Mouse (Mus musculus): ENCODE measurements around the gene Dpp6. TPM values are rescaled to one million over a fixed set of nuclear protein-coding genes. Genes with fewer than 3 reads are reported as not detected.

The Dpp6 gene
- polyA plus RNA-seq, 1 experiment from 2014 or later = 4.5 TPM

GRCm38 (mm10) chr5:27206213-27206612, 389.2 kb downstream of the Dpp6 start:
- H3K4me2 ChIP-seq (ENCODE audit: low read depth, low read length) = no peak overlapping the region
- H3K4me3 ChIP-seq (ENCODE audit: low read depth, low read length) = no peak overlapping the region
- no peaks in the 10 kb centered on the region for H3K36me3 ChIP-seq (replicated peaks; ENCODE audit: control insufficient read depth, insufficient read depth, low read depth, low read length)
- no peak overlapping the region for H3K9ac ChIP-seq (replicated peaks; ENCODE audit: low read length)
- H3K4me1 ChIP-seq (ENCODE audit: control insufficient read depth, insufficient read depth, low read length) = no peaks in the 10 kb centered on the region
- no peaks in the 10 kb centered on the region for H3K27me3 ChIP-seq (ENCODE audit: control insufficient read depth, insufficient read depth, low read length)
- H3K27ac ChIP-seq (replicated peaks; ENCODE audit: low read depth, low read length) = no peak overlapping the region
- WGBS = 88% methylated on average over 7 of the region's 7 CpGs
- ATAC-seq (replicated peaks; ENCODE audit: insufficient number of reproducible peaks, low FRiP score, low TSS enrichment, low read depth) (no peak), DNase-seq (ENCODE audit: low spot score) (no peak)
- H3K9me3 ChIP-seq (replicated peaks; ENCODE audit: control insufficient read depth, low read length) = no peaks in the 10 kb centered on the region

GRCm38 (mm10) chr5:27220116-27220515, 403.1 kb downstream of the Dpp6 start:
- H3K9me3 ChIP-seq (replicated peaks; ENCODE audit: control insufficient read depth, low read length) = no peaks in the 10 kb centered on the region
- no peak overlapping the region for H3K27ac ChIP-seq (replicated peaks; ENCODE audit: low read depth, low read length)
- no peak overlapping the region for H3K9ac ChIP-seq (replicated peaks; ENCODE audit: low read length)
- ATAC-seq (replicated peaks; ENCODE audit: insufficient number of reproducible peaks, low FRiP score, low TSS enrichment, low read depth) = no peak
- no peaks in the 10 kb centered on the region for H3K27me3 ChIP-seq (ENCODE audit: control insufficient read depth, insufficient read depth, low read length)
- DNase-seq (ENCODE audit: low spot score) = peak; percentile 71
- H3K36me3 ChIP-seq (replicated peaks; ENCODE audit: control insufficient read depth, insufficient read depth, low read depth, low read length) = no peaks in the 10 kb centered on the region
- H3K4me2 ChIP-seq (ENCODE audit: low read depth, low read length) = no peak overlapping the region
- no peaks in the 10 kb centered on the region for H3K4me1 ChIP-seq (ENCODE audit: control insufficient read depth, insufficient read depth, low read length)
- H3K4me3 ChIP-seq (ENCODE audit: low read depth, low read length) = no peak overlapping the region
- WGBS = 76% methylated on average over 2 of the region's 2 CpGs

- DNase-seq (ENCODE audit: low spot score) (no peak), ATAC-seq (replicated peaks; ENCODE audit: insufficient number of reproducible peaks, low FRiP score, low TSS enrichment, low read depth) (no peak)
- Histone ChIP-seq H3K9me3 (replicated peaks; ENCODE audit: control insufficient read depth, low read length) (no peaks in the 10 kb centered on the region), H3K4me3 (ENCODE audit: low read depth, low read length) (no peak overlapping the region), H3K4me2 (ENCODE audit: low read depth, low read length) (no peak overlapping the region), H3K27me3 (ENCODE audit: control insufficient read depth, insufficient read depth, low read length) (no peaks in the 10 kb centered on the region), H3K4me1 (ENCODE audit: control insufficient read depth, insufficient read depth, low read length) (no peaks in the 10 kb centered on the region), H3K36me3 (replicated peaks; ENCODE audit: control insufficient read depth, insufficient read depth, low read depth, low read length) (no peaks in the 10 kb centered on the region), H3K9ac (replicated peaks; ENCODE audit: low read length) (no peak overlapping the region), H3K27ac (replicated peaks; ENCODE audit: low read depth, low read length) (no peak overlapping the region)
- WGBS = 86% methylated on average over 3 of the region's 3 CpGs
Observed at GRCm38 (mm10) chr5:27242078-27242477, 425.1 kb downstream of the Dpp6 start.

GRCm38 (mm10) chr5:27243226-27243625, 426.2 kb downstream of the Dpp6 start:
- WGBS = 95% methylated on average over 1 of the region's 1 CpGs
- H3K4me3 ChIP-seq (ENCODE audit: low read depth, low read length) = no peak overlapping the region
- H3K9ac ChIP-seq (replicated peaks; ENCODE audit: low read length) = no peak overlapping the region
- no peaks in the 10 kb centered on the region for H3K36me3 ChIP-seq (replicated peaks; ENCODE audit: control insufficient read depth, insufficient read depth, low read depth, low read length)
- DNase-seq (ENCODE audit: low spot score) (no peak), ATAC-seq (replicated peaks; ENCODE audit: insufficient number of reproducible peaks, low FRiP score, low TSS enrichment, low read depth) (no peak)
- no peak overlapping the region for H3K27ac ChIP-seq (replicated peaks; ENCODE audit: low read depth, low read length)
- H3K9me3 ChIP-seq (replicated peaks; ENCODE audit: control insufficient read depth, low read length) = no peaks in the 10 kb centered on the region
- no peaks in the 10 kb centered on the region for H3K4me1 ChIP-seq (ENCODE audit: control insufficient read depth, insufficient read depth, low read length)
- no peak overlapping the region for H3K4me2 ChIP-seq (ENCODE audit: low read depth, low read length)
- H3K27me3 ChIP-seq (ENCODE audit: control insufficient read depth, insufficient read depth, low read length) = no peaks in the 10 kb centered on the region

GRCm38 (mm10) chr5:27247793-27248192, 430.8 kb downstream of the Dpp6 start:
- H3K9ac ChIP-seq (replicated peaks; ENCODE audit: low read length) = no peak overlapping the region
- H3K4me3 ChIP-seq (ENCODE audit: low read depth, low read length) = no peak overlapping the region
- DNase-seq (ENCODE audit: low spot score) (no peak), ATAC-seq (replicated peaks; ENCODE audit: insufficient number of reproducible peaks, low FRiP score, low TSS enrichment, low read depth) (no peak)
- no peak overlapping the region for H3K27ac ChIP-seq (replicated peaks; ENCODE audit: low read depth, low read length)
- no peak overlapping the region for H3K4me2 ChIP-seq (ENCODE audit: low read depth, low read length)
- no peaks in the 10 kb centered on the region for H3K4me1 ChIP-seq (ENCODE audit: control insufficient read depth, insufficient read depth, low read length)
- H3K9me3 ChIP-seq (replicated peaks; ENCODE audit: control insufficient read depth, low read length) = no peaks in the 10 kb centered on the region
- no peaks in the 10 kb centered on the region for H3K36me3 ChIP-seq (replicated peaks; ENCODE audit: control insufficient read depth, insufficient read depth, low read depth, low read length)
- no peaks in the 10 kb centered on the region for H3K27me3 ChIP-seq (ENCODE audit: control insufficient read depth, insufficient read depth, low read length)
- 81% methylated on average over 3 of the region's 3 CpGs for WGBS

GRCm38 (mm10) chr5:27248685-27249084, 431.7 kb downstream of the Dpp6 start:
- Histone ChIP-seq H3K27me3 (ENCODE audit: control insufficient read depth, insufficient read depth, low read length) (no peaks in the 10 kb centered on the region), H3K9me3 (replicated peaks; ENCODE audit: control insufficient read depth, low read length) (no peaks in the 10 kb centered on the region), H3K36me3 (replicated peaks; ENCODE audit: control insufficient read depth, insufficient read depth, low read depth, low read length) (no peaks in the 10 kb centered on the region), H3K27ac (replicated peaks; ENCODE audit: low read depth, low read length) (no peak overlapping the region), H3K4me1 (ENCODE audit: control insufficient read depth, insufficient read depth, low read length) (no peaks in the 10 kb centered on the region), H3K4me2 (ENCODE audit: low read depth, low read length) (no peak overlapping the region), H3K9ac (replicated peaks; ENCODE audit: low read length) (no peak overlapping the region), H3K4me3 (ENCODE audit: low read depth, low read length) (no peak overlapping the region)
- ATAC-seq (replicated peaks; ENCODE audit: insufficient number of reproducible peaks, low FRiP score, low TSS enrichment, low read depth) = no peak
- 79% methylated on average over 2 of the region's 2 CpGs for whole genome bisulfite sequencing
- no peak for DNase-seq (ENCODE audit: low spot score)

- no peaks in the 10 kb centered on the region for H3K27me3 ChIP-seq (ENCODE audit: control insufficient read depth, insufficient read depth, low read length)
- ATAC-seq (replicated peaks; ENCODE audit: insufficient number of reproducible peaks, low FRiP score, low TSS enrichment, low read depth) (no peak), DNase-seq (ENCODE audit: low spot score) (no peak)
- 59% methylated on average over 4 of the region's 4 CpGs for WGBS
- H3K36me3 ChIP-seq (replicated peaks; ENCODE audit: control insufficient read depth, insufficient read depth, low read depth, low read length) = no peaks in the 10 kb centered on the region
- H3K4me1 ChIP-seq (ENCODE audit: control insufficient read depth, insufficient read depth, low read length) = no peaks in the 10 kb centered on the region
- H3K9me3 ChIP-seq (replicated peaks; ENCODE audit: control insufficient read depth, low read length) = no peaks in the 10 kb centered on the region
- H3K4me3 ChIP-seq (ENCODE audit: low read depth, low read length) = no peak overlapping the region
- H3K27ac ChIP-seq (replicated peaks; ENCODE audit: low read depth, low read length) = no peak overlapping the region
- no peak overlapping the region for H3K4me2 ChIP-seq (ENCODE audit: low read depth, low read length)
- no peak overlapping the region for H3K9ac ChIP-seq (replicated peaks; ENCODE audit: low read length)
Observed at GRCm38 (mm10) chr5:27249951-27250350, 432.9 kb downstream of the Dpp6 start.

- no peak for DNase-seq (ENCODE audit: low spot score)
- no peaks in the 10 kb centered on the region for H3K4me1 ChIP-seq (ENCODE audit: control insufficient read depth, insufficient read depth, low read length)
- no peaks in the 10 kb centered on the region for H3K9me3 ChIP-seq (replicated peaks; ENCODE audit: control insufficient read depth, low read length)
- ATAC-seq (replicated peaks; ENCODE audit: insufficient number of reproducible peaks, low FRiP score, low TSS enrichment, low read depth) = no peak
- H3K4me2 ChIP-seq (ENCODE audit: low read depth, low read length) = no peak overlapping the region
- no peak overlapping the region for H3K9ac ChIP-seq (replicated peaks; ENCODE audit: low read length)
- WGBS = 92% methylated on average over 3 of the region's 3 CpGs
- H3K27ac ChIP-seq (replicated peaks; ENCODE audit: low read depth, low read length) = no peak overlapping the region
- no peaks in the 10 kb centered on the region for H3K36me3 ChIP-seq (replicated peaks; ENCODE audit: control insufficient read depth, insufficient read depth, low read depth, low read length)
- H3K4me3 ChIP-seq (ENCODE audit: low read depth, low read length) = no peak overlapping the region
- no peaks in the 10 kb centered on the region for H3K27me3 ChIP-seq (ENCODE audit: control insufficient read depth, insufficient read depth, low read length)
Observed at GRCm38 (mm10) chr5:27250906-27251305, 433.9 kb downstream of the Dpp6 start.
